Comparison of ENCODE assay signal across 27 mouse cellular contexts in genomic region chr9:70902821-70903730, GRCm38 (mm10). TPM values are rescaled to one million over a fixed set of nuclear protein-coding genes. Genes with fewer than 3 reads are reported as not detected.
DNase-seq lines count a peak whose midpoint lies in the region; TF ChIP-seq lines count a peak whose summit lies in the region.
"Had no signal": no experiment of that assay in that cellular context is flagged by ENCODE, and none has a peak within 500 bp of the region (broad histone marks: within the 10 kb centered on the region; RNA-seq: fewer than 3 reads in every experiment).

No protein-coding gene starts in this region.

- H3K9ac ChIP-seq in ES-Bruce4 (ENCODE audit: low read depth, poor library complexity, severe bottlenecking), result peak overlapping the region; percentile 23; the same call in 1 of the 2 replicates
- H3K9ac ChIP-seq: forebrain, embryonic 15.5 days; hindbrain, embryonic 12.5 days; limb, embryonic 12.5 days; liver, embryonic 12.5 days; midbrain, embryonic 12.5 days had no signal

- TF ChIP-seq EP300 in ES-Bruce4 (IDR thresholded peaks at IDR 0.05; ENCODE audit: insufficient read depth, low read depth, low read length), result no peak

- no peaks in the 10 kb centered on the region for H3K4me1 ChIP-seq in ES-Bruce4 (ENCODE audit: control insufficient read depth, insufficient read depth, low read length)
- H3K4me1 ChIP-seq: forebrain, embryonic 15.5 days; hindbrain, embryonic 12.5 days; limb, embryonic 12.5 days; liver, embryonic 12.5 days; midbrain, embryonic 12.5 days had no signal

- H3K4me3 ChIP-seq in ES-Bruce4 (ENCODE audit: low read depth, low read length), result peak overlapping the region; percentile 30
- H3K4me3 ChIP-seq: erythroblast, embryonic 14.5 days; forebrain, embryonic 15.5 days; gastrocnemius, adult 2 months; hindbrain, embryonic 12.5 days; limb, embryonic 12.5 days; liver, embryonic 12.5 days; midbrain, embryonic 12.5 days had no signal

- no peaks in the 10 kb centered on the region for H3K27me3 ChIP-seq in ES-Bruce4 (ENCODE audit: control insufficient read depth, insufficient read depth, low read length, poor library complexity, severe bottlenecking)
- H3K27me3 ChIP-seq: CH12.LX; forebrain, embryonic 15.5 days; hindbrain, embryonic 12.5 days; limb, embryonic 12.5 days; liver, embryonic 12.5 days; midbrain, embryonic 12.5 days had no signal

- no peaks in the 10 kb centered on the region for H3K36me3 ChIP-seq in ES-Bruce4 (ENCODE audit: control insufficient read depth, insufficient read depth, low read length, poor library complexity, severe bottlenecking)
- H3K36me3 ChIP-seq: forebrain, embryonic 15.5 days; hindbrain, embryonic 12.5 days; limb, embryonic 12.5 days; liver, embryonic 12.5 days; midbrain, embryonic 12.5 days had no signal

- DNase-seq in cerebellum, adult 9-11 months, result peak; percentile 28
- DNase-seq in cerebellum, adult 8-10 months, result no peak
- peak; percentile 22 for DNase-seq in heart, postnatal 4 days
- DNase-seq in heart, postnatal 36 days, result no peak
- DNase-seq in brain, adult 2 months (ENCODE audit: low read depth, low spot score), result peak; percentile 74
- DNase-seq in embryo, embryonic 9.5 days (ENCODE audit: extremely low spot score), result no peak
- DNase-seq in frontal cortex, postnatal 14 days (ENCODE audit: low spot score in 2 of 2), result no peak
- DNase-seq: adrenal gland, adult 8-10 months; gastrocnemius, adult 2 months; kidney, adult 9 months; kidney, postnatal 4 days; lung, adult 2 months; retina, postnatal 1 day; thymus, postnatal 14 days had no signal

- H3K9me3 ChIP-seq in ES-Bruce4 (replicated peaks; ENCODE audit: control insufficient read depth, insufficient read depth, low read length, poor library complexity, severe bottlenecking), result no peaks in the 10 kb centered on the region
- H3K9me3 ChIP-seq: forebrain, embryonic 15.5 days; hindbrain, embryonic 12.5 days; limb, embryonic 12.5 days; liver, embryonic 12.5 days; midbrain, embryonic 12.5 days had no signal

- TF ChIP-seq CTCF in ES-Bruce4 (IDR thresholded peaks at IDR 0.05; ENCODE audit: low read depth, low read length), result no peak

- intact Hi-C loops in heart, postnatal 36 days (cut with DNase I), result no loop called here

- H3K27ac ChIP-seq in ES-Bruce4 (ENCODE audit: insufficient read depth, low read length), result no peak overlapping the region
- H3K27ac ChIP-seq: forebrain, embryonic 15.5 days; gastrocnemius, adult 2 months; hindbrain, embryonic 12.5 days; limb, embryonic 12.5 days; liver, embryonic 12.5 days; midbrain, embryonic 12.5 days had no signal

- no peak for TF ChIP-seq POLR2A in ES-Bruce4 (IDR thresholded peaks at IDR 0.05; ENCODE audit: insufficient read depth, low read length)

RNA-seq across cellular contexts. Expression of gene Lipc, which starts 49.0 kb away (rescaled TPM):
- under 1 TPM in 1 of 2 experiments, not detected in 1; 0.41 TPM for total RNA-seq in heart, postnatal 4 days (2021)
- total RNA-seq in heart, postnatal 36 days (2021), result not detected
- not detected in 2 replicates for polyA plus RNA-seq in ES-Bruce4 (2011; ENCODE audit: insufficient read depth, insufficient read length, low read depth, missing spikeins)
- total RNA-seq: gastrocnemius, adult 2 months; granulocyte monocyte progenitor cell, adult 5-6 weeks; monocyte, adult 5-6 weeks had no signal
- polyA plus RNA-seq: embryonic facial prominence, embryonic 11.5 days; forebrain, embryonic 15.5 days; limb, embryonic 12.5 days; midbrain, embryonic 12.5 days; neural tube, embryonic 11.5 days; testis, adult 2 months had no signal

Comparison
In these comparisons a context has a peak if more than half of its experiments do, and no peak if none do; other contexts are left out.
1. DNase-seq: peak in cerebellum, adult 9-11 months (single experiment), heart, postnatal 4 days (single experiment) and brain, adult 2 months (single experiment); none in cerebellum, adult 8-10 months (single experiment), heart, postnatal 36 days (0 of 2), embryo, embryonic 9.5 days (single experiment) and frontal cortex, postnatal 14 days (0 of 2).